Mouse (Mus musculus): ENCODE results near the gene Fgf11.

DNA sequence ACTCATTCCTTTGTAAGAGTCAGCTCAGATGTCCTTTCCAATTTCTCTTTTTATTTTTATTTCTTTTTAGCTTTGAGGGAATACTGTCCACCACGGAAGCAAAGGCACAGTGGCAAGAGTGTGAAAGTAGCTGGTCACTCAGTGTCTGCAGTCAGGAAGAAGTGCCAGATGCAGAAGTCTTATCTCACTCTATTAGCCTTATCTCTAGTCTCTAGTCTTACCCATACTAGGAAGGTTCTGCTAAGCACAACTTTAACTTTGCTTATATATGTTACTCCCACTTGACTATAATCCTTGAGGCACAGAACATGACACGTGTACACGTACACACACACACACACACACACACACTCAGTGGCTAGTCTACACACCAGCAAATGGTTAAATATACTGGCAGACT lies 50.0 kb downstream of the Fgf11 start:
- TF ChIP-seq POLR2A (IDR thresholded peaks at IDR 0.05; ENCODE audit: low read depth, low read length): no peak
- TF ChIP-seq CTCF (IDR thresholded peaks at IDR 0.05; ENCODE audit: extremely low read depth, insufficient read depth, insufficient read length, insufficient replicate concordance): no peak

Data from spleen, adult 2 months (tissue).